Mouse (Mus musculus): ENCODE measurements around the gene Limd2. TPM values are rescaled to one million over a fixed set of nuclear protein-coding genes. Genes with fewer than 3 reads are reported as not detected.

Gene Limd2
- polyA plus RNA-seq, 1 experiment from 2014 or later: 172 TPM

DNA sequence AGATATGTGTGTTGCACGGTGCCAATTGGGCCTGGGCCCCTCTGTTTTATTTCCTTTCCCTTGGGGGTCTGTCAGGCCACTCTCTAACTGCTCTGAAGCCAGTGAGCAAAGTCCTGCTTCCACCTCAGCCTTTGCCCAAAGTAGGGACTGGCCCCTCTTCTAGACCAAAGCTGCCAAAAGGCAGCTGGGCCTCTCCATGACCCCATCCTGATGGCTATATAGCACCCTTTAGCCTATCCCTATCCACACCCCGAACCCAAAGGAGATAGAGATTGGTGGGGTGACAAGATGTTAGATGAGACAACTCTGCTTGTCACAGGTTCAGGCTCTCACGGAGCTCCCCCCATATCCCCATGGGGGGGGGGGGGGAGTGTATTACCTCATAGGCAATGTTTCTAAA, 4.9 kb downstream of the Limd2 start:
- Histone ChIP-seq H3K4me3 (ENCODE audit: low read depth, low read length) (no peak overlapping the region), H3K4me1 (replicated peaks; ENCODE audit: control insufficient read depth, insufficient read depth, low read length) (peaks cover 18% of the 10 kb centered on the region), H3K27ac (ENCODE audit: low read depth, low read length) (no peak overlapping the region), H3K36me3 (ENCODE audit: control insufficient read depth, insufficient read depth, low read length) (peaks cover 21% of the 10 kb centered on the region), H3K9ac (ENCODE audit: low read depth, low read length) (no peak overlapping the region), H3K4me2 (no peak overlapping the region), H3K27me3 (replicated peaks; ENCODE audit: control insufficient read depth, insufficient read depth, low read length) (no peaks in the 10 kb centered on the region), H3K9me3 (ENCODE audit: control insufficient read depth, low read length) (no peaks in the 10 kb centered on the region)
- no peak for ATAC-seq (replicated peaks; ENCODE audit: low FRiP score)
- no peak for DNase-seq (ENCODE audit: low spot score)
- 59% methylated on average over 3 of the region's 3 CpGs for WGBS

DNA sequence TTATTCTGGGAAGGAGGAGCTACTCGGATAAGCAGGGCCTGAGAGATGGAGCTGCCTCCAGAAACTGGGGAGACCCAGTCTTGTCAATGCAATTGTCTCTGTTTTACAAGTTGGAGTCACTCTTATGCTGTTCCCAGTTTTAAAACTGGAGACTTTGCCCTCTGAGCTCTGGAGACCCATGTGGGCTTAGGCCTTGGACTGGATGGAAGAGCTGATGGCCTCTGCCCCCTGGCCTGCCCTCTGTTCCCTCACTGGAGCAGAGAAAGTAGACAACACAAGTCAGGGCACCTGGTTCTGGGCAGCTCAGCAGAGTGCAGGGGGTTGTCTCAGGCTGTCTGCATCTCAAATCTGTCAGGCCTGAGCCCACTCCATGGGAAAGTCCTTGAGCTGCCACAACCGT, 5.9 kb downstream of the Limd2 start:
- DNase-seq (ENCODE audit: low spot score) (no peak), ATAC-seq (replicated peaks; ENCODE audit: low FRiP score) (0 out of 2 replicates have a peak, but pooled peaks have one; percentile 14)
- no peak overlapping the region for H3K4me3 ChIP-seq (ENCODE audit: low read depth, low read length)
- H3K9ac ChIP-seq (ENCODE audit: low read depth, low read length): no peak overlapping the region
- H3K9me3 ChIP-seq (ENCODE audit: control insufficient read depth, low read length): no peaks in the 10 kb centered on the region
- peaks cover 24% of the 10 kb centered on the region for H3K36me3 ChIP-seq (ENCODE audit: control insufficient read depth, insufficient read depth, low read length)
- no peak overlapping the region for H3K4me2 ChIP-seq
- H3K4me1 ChIP-seq (replicated peaks; ENCODE audit: control insufficient read depth, insufficient read depth, low read length): peaks cover 18% of the 10 kb centered on the region
- no peaks in the 10 kb centered on the region for H3K27me3 ChIP-seq (replicated peaks; ENCODE audit: control insufficient read depth, insufficient read depth, low read length)
- WGBS: 81% methylated on average over 2 of the region's 2 CpGs
- H3K27ac ChIP-seq (ENCODE audit: low read depth, low read length): no peak overlapping the region; the same call in 1 of the 2 replicates

DNA sequence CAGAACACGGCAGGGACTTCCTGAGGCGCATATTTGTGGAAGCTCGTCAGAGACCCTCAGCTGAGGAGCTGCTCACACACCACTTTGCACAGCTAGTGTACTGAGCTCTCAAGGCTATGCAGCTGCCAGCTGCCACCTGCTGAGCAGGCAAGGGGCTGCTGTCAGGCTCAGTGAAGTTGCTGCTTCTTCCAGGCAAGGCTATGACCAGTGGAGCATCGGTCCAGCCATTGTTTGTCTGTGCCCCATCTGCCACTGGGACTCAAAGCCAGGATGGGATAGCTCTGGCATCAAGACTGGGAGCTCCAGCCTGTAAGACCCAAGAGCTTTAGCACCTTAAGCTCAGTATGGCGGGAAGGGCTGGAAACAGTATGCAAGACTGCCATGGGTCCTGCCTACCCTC, 6.6 kb downstream of the Limd2 start:
- peaks cover 14% of the 10 kb centered on the region for H3K4me1 ChIP-seq (replicated peaks; ENCODE audit: control insufficient read depth, insufficient read depth, low read length)
- H3K9me3 ChIP-seq (ENCODE audit: control insufficient read depth, low read length): no peaks in the 10 kb centered on the region
- H3K27ac ChIP-seq (ENCODE audit: low read depth, low read length): no peak overlapping the region
- H3K27me3 ChIP-seq (replicated peaks; ENCODE audit: control insufficient read depth, insufficient read depth, low read length): no peaks in the 10 kb centered on the region
- ATAC-seq (replicated peaks; ENCODE audit: low FRiP score): no peak
- H3K4me2 ChIP-seq: no peak overlapping the region
- H3K9ac ChIP-seq (ENCODE audit: low read depth, low read length): no peak overlapping the region
- H3K4me3 ChIP-seq (ENCODE audit: low read depth, low read length): no peak overlapping the region
- 76% methylated on average over 5 of the region's 5 CpGs for WGBS
- DNase-seq (ENCODE audit: low spot score): no peak
- H3K36me3 ChIP-seq (ENCODE audit: control insufficient read depth, insufficient read depth, low read length): peaks cover 29% of the 10 kb centered on the region

DNA sequence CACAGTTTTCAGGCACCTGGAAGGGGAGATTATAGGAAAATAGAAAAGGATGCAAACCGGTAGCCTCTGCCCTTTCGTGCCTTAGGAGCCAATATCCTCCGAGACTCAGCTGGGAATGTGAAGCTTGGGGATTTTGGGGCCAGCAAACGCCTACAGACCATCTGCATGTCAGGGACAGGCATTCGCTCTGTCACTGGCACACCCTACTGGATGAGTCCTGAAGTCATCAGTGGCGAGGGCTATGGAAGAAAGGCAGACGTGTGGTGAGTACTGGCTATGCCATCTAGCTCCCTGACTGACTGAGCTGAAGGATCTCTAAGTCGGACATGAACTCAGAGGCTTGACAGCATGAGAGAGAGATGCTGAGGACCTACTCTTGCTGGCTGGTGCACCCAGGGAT, 8.5 kb downstream of the Limd2 start:
- WGBS: 81% methylated on average over 8 of the region's 8 CpGs
- ATAC-seq (replicated peaks; ENCODE audit: low FRiP score): no peak
- Histone ChIP-seq H3K9me3 (ENCODE audit: control insufficient read depth, low read length) (no peaks in the 10 kb centered on the region), H3K4me1 (replicated peaks; ENCODE audit: control insufficient read depth, insufficient read depth, low read length) (peaks cover 2% of the 10 kb centered on the region; the same call in 1 of the 2 replicates), H3K9ac (ENCODE audit: low read depth, low read length) (no peak overlapping the region), H3K27ac (ENCODE audit: low read depth, low read length) (no peak overlapping the region), H3K4me3 (ENCODE audit: low read depth, low read length) (no peak overlapping the region), H3K27me3 (replicated peaks; ENCODE audit: control insufficient read depth, insufficient read depth, low read length) (no peaks in the 10 kb centered on the region), H3K4me2 (no peak overlapping the region), H3K36me3 (ENCODE audit: control insufficient read depth, insufficient read depth, low read length) (peaks cover 25% of the 10 kb centered on the region)
- DNase-seq (ENCODE audit: low spot score): no peak

DNA sequence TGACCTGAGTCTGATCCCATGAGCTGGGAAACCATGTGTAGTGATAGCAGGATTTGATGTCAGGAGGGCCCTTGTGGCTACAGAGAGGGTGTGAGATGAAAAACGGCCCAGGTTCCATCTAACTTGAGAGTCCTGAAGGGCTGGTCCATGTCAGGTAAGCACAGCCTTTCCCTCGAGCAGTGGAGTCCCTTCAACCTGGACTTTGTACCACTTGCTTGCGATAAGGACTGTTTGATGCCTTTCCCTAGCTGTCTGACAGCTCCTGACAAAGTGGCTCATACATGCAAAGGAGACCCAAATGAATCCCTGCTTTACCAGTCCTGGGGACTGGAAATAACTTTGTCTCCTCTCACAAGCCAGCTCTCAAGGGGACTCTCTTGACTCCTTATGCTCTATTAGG, 9.4 kb downstream of the Limd2 start:
- H3K9me3 ChIP-seq (ENCODE audit: control insufficient read depth, low read length): no peaks in the 10 kb centered on the region
- no peak overlapping the region for H3K4me2 ChIP-seq
- no peak overlapping the region for H3K9ac ChIP-seq (ENCODE audit: low read depth, low read length)
- H3K27ac ChIP-seq (ENCODE audit: low read depth, low read length): no peak overlapping the region
- DNase-seq (ENCODE audit: low spot score) (no peak), ATAC-seq (replicated peaks; ENCODE audit: low FRiP score) (no peak)
- no peaks in the 10 kb centered on the region for H3K27me3 ChIP-seq (replicated peaks; ENCODE audit: control insufficient read depth, insufficient read depth, low read length)
- peaks cover 22% of the 10 kb centered on the region for H3K36me3 ChIP-seq (ENCODE audit: control insufficient read depth, insufficient read depth, low read length)
- WGBS: 79% methylated on average over 3 of the region's 3 CpGs
- H3K4me1 ChIP-seq (replicated peaks; ENCODE audit: control insufficient read depth, insufficient read depth, low read length): peaks cover 2% of the 10 kb centered on the region; the same call in 1 of the 2 replicates
- no peak overlapping the region for H3K4me3 ChIP-seq (ENCODE audit: low read depth, low read length)

- ATAC-seq (replicated peaks; ENCODE audit: low FRiP score) (peak; percentile 57), DNase-seq (ENCODE audit: low spot score) (peak; percentile 54)
- H3K27ac ChIP-seq (ENCODE audit: low read depth, low read length): peak overlapping the region; percentile 96
- H3K4me2 ChIP-seq: peak overlapping the region; percentile 49
- no peak overlapping the region for H3K4me3 ChIP-seq (ENCODE audit: low read depth, low read length)
- peaks cover 2% of the 10 kb centered on the region; the same call in 1 of the 2 replicates for H3K36me3 ChIP-seq (ENCODE audit: control insufficient read depth, insufficient read depth, low read length)
- peak overlapping the region; percentile 59 for H3K9ac ChIP-seq (ENCODE audit: low read depth, low read length)
- no peaks in the 10 kb centered on the region for H3K9me3 ChIP-seq (ENCODE audit: control insufficient read depth, low read length)
- H3K4me1 ChIP-seq (replicated peaks; ENCODE audit: control insufficient read depth, insufficient read depth, low read length): peaks cover 14% of the 10 kb centered on the region
- 20% methylated on average over 8 of the region's 8 CpGs for WGBS
- H3K27me3 ChIP-seq (replicated peaks; ENCODE audit: control insufficient read depth, insufficient read depth, low read length): no peaks in the 10 kb centered on the region
Measured at GRCm38 (mm10) chr11:106134580-106135528, 25.8 kb downstream of the Limd2 start.

DNA sequence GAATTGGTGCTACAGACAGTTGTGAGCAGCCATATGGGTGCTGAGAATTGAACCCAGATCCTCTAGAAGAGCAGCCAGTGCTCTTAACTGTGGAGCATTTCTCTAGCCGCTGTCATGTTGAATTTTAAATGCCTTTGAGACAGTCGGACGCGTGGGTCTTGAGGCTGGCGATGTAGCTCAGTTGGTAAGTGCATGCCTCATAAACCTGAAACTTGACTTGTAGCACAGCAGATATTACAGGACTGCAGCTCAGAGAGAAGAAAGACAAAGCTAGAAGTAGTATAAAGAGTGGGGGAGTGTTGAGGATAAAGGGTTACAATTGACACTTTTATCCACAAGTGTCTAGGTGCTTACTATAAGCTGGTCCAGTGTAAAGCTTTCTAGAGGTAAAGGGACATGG, 28.1 kb downstream of the Limd2 start:
- H3K4me2 ChIP-seq: no peak overlapping the region
- peaks cover 2% of the 10 kb centered on the region; the same call in 1 of the 2 replicates for H3K36me3 ChIP-seq (ENCODE audit: control insufficient read depth, insufficient read depth, low read length)
- no peak for DNase-seq (ENCODE audit: low spot score)
- H3K9me3 ChIP-seq (ENCODE audit: control insufficient read depth, low read length): no peaks in the 10 kb centered on the region
- no peaks in the 10 kb centered on the region for H3K27me3 ChIP-seq (replicated peaks; ENCODE audit: control insufficient read depth, insufficient read depth, low read length)
- no peak overlapping the region for H3K27ac ChIP-seq (ENCODE audit: low read depth, low read length)
- H3K9ac ChIP-seq (ENCODE audit: low read depth, low read length): no peak overlapping the region
- 89% methylated on average over 5 of the region's 5 CpGs for WGBS
- no peak overlapping the region for H3K4me3 ChIP-seq (ENCODE audit: low read depth, low read length)
- peaks cover 21% of the 10 kb centered on the region for H3K4me1 ChIP-seq (replicated peaks; ENCODE audit: control insufficient read depth, insufficient read depth, low read length)
- no peak for ATAC-seq (replicated peaks; ENCODE audit: low FRiP score)

GRCm38 (mm10) chr11:106129477-106129876, 31.2 kb downstream of the Limd2 start:
- Histone ChIP-seq H3K4me1 (replicated peaks; ENCODE audit: control insufficient read depth, insufficient read depth, low read length) (peaks cover 12% of the 10 kb centered on the region), H3K36me3 (ENCODE audit: control insufficient read depth, insufficient read depth, low read length) (no peaks in the 10 kb centered on the region), H3K9me3 (ENCODE audit: control insufficient read depth, low read length) (no peaks in the 10 kb centered on the region), H3K4me2 (no peak overlapping the region), H3K27me3 (replicated peaks; ENCODE audit: control insufficient read depth, insufficient read depth, low read length) (no peaks in the 10 kb centered on the region), H3K9ac (ENCODE audit: low read depth, low read length) (no peak overlapping the region), H3K4me3 (ENCODE audit: low read depth, low read length) (no peak overlapping the region), H3K27ac (ENCODE audit: low read depth, low read length) (no peak overlapping the region)
- ATAC-seq (replicated peaks; ENCODE audit: low FRiP score): peak; percentile 53
- no peak for DNase-seq (ENCODE audit: low spot score)
- WGBS: 46% methylated on average over 1 of the region's 1 CpGs

Data from liver, embryonic 11.5 days (tissue).